Mouse (Mus musculus): ENCODE measurements around the gene Asb7. TPM values are rescaled to one million over a fixed set of nuclear protein-coding genes. Genes with fewer than 3 reads are reported as not detected.

The Asb7 gene
- polyA plus RNA-seq, 1 experiment, result 4.9 TPM

DNA sequence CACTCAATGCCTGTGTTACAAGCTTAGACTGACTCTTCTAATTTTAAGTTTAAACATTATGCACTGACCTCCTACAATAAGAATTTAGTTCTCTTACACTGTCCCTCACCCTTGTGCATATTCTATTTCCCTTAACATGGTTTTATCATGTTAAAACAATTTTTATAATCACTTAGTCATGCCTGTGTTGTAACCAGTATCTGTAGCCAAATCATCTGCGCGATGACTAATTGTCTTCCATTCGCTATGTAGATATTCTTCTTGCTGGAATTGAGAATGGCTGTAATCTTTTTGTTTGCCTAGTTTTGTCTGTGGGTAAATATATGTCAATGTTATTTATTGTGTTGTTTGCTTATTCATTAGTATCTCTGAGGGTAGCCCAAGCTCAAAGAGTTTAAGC, 91.5 kb downstream of the Asb7 start:
- no peaks in the 10 kb centered on the region; the same call in 1 of the 2 replicates for H3K27me3 ChIP-seq (replicated peaks; ENCODE audit: control insufficient read depth, insufficient read depth, low read length)
- no peak overlapping the region for H3K27ac ChIP-seq (ENCODE audit: insufficient read depth, low read depth, low read length)
- H3K36me3 ChIP-seq (ENCODE audit: control insufficient read depth, insufficient read depth, low read length), result no peaks in the 10 kb centered on the region
- no peak for TF ChIP-seq CTCF (conservative IDR thresholded peaks at IDR 0.05; ENCODE audit: insufficient read depth, insufficient read length, low read depth, low read length)
- no peak for TF ChIP-seq POLR2A (IDR thresholded peaks at IDR 0.05; ENCODE audit: low read depth, low read length)
- no peak for DNase-seq
- H3K4me3 ChIP-seq (ENCODE audit: insufficient read depth, low read depth, low read length), result no peak overlapping the region
- 96% methylated on average over 3 of the region's 3 CpGs for WGBS
- no peaks in the 10 kb centered on the region for H3K4me1 ChIP-seq (ENCODE audit: control insufficient read depth, insufficient read depth, low read length)

Other genes with a start within 250 kb of the Asb7 start
- gene Lins1, start 293 bp upstream of the Asb7 start, polyA plus RNA-seq (2012; rRNA removed), result 4.8 and 6.2 TPM in 2 replicates
- 0.20 and 0.27 TPM in 2 replicates for gene Cers3, start 53.9 kb upstream of the Asb7 start, polyA plus RNA-seq (2012; rRNA removed)
- 0.17 and 0.41 TPM in 2 replicates for gene Adamts17, start 150.1 kb upstream of the Asb7 start, polyA plus RNA-seq (2012; rRNA removed)

Measured in kidney, adult 2 months (tissue).